Mouse (Mus musculus) forebrain, embryonic 13.5 days (tissue): ENCODE results near the gene Kcnd1. TPM values are rescaled to one million over a fixed set of nuclear protein-coding genes. Genes with fewer than 3 reads are reported as not detected.

Source experiments
- ATAC-seq: fragments of 200-750 bp; cut with Nextera tagmentation; 2 replicates; pipeline ENCODE4 v1.8.0; 2017
- H3K27ac ChIP-seq: fragments of 300-500 bp; sonication (generic); 2 replicates; pipeline ENCODE4 v1.5.1; 2015; ENCODE audit warnings: inconsistent platforms, mild to moderate bottlenecking, moderate library complexity
- H3K27me3 ChIP-seq: fragments of 300-500 bp; sonication (generic); 2 replicates; pipeline ENCODE4 v1.6.1; 2015; ENCODE audit warnings: mild to moderate bottlenecking, inconsistent platforms
- H3K36me3 ChIP-seq: fragments of 300-500 bp; sonication (generic); 2 replicates; pipeline ENCODE4 v1.6.1; 2015; ENCODE audit warnings: mild to moderate bottlenecking, inconsistent platforms; ENCODE audit not compliant: poor library complexity, severe bottlenecking
- H3K4me1 ChIP-seq: fragments of 300-500 bp; sonication (generic); 2 replicates; pipeline ENCODE4 v1.6.1; 2015; ENCODE audit warnings: inconsistent platforms
- H3K4me2 ChIP-seq: fragments of 300-500 bp; sonication (generic); 2 replicates; pipeline ENCODE4 v1.6.1; 2015; ENCODE audit warnings: inconsistent platforms, mild to moderate bottlenecking, moderate library complexity
- H3K4me3 ChIP-seq: fragments of 300-500 bp; sonication (generic); 2 replicates; pipeline ENCODE4 v1.5.1; 2015; ENCODE audit warnings: mild to moderate bottlenecking, inconsistent platforms
- H3K9ac ChIP-seq: fragments of 300-500 bp; sonication (generic); 2 replicates; pipeline ENCODE4 v1.6.1; 2015; ENCODE audit warnings: mild to moderate bottlenecking, inconsistent platforms
- H3K9me3 ChIP-seq: fragments of 300-500 bp; sonication (generic); replicated peaks from 2 replicates; pipeline ENCODE4 v1.6.1; 2016; ENCODE audit warnings: inconsistent platforms
- WGBS: fragments of 180-500 bp; shearing (Covaris S2); methylation state at CpG from one replicate; pipeline ENCODE4 v1.1.7; 2015; 5-methylcytosine and 5-hydroxymethylcytosine counted together
- polyA plus RNA-seq: library from polyadenylated mRNA; unstranded; fragments of >200 nt; fragmentation: Nextera tagmentation; extraction: Ambion mirVana; gene quantifications from 2 replicates; pipeline ENCODE4 v1.2.1, GENCODE M21; 2015

Gene Kcnd1
- polyA plus RNA-seq, 1 experiment from 2014 or later = 1.4 TPM

- Histone ChIP-seq H3K9ac (no peak overlapping the region), H3K4me1 (peaks cover 1% of the 10 kb centered on the region; the same call in 1 of the 2 replicates), H3K4me2 (no peak overlapping the region), H3K27me3 (no peaks in the 10 kb centered on the region), H3K4me3 (no peak overlapping the region), H3K36me3 (peaks cover 14% of the 10 kb centered on the region; the same call in 1 of the 2 replicates), H3K27ac (no peak overlapping the region), H3K9me3 (no peaks in the 10 kb centered on the region)
- no peak for ATAC-seq
- WGBS = 79% methylated on average over 3 of the region's 3 CpGs
Observed at GRCm38 (mm10) chrX:7864551-7864950, 42.5 kb downstream of the Kcnd1 start.

DNA sequence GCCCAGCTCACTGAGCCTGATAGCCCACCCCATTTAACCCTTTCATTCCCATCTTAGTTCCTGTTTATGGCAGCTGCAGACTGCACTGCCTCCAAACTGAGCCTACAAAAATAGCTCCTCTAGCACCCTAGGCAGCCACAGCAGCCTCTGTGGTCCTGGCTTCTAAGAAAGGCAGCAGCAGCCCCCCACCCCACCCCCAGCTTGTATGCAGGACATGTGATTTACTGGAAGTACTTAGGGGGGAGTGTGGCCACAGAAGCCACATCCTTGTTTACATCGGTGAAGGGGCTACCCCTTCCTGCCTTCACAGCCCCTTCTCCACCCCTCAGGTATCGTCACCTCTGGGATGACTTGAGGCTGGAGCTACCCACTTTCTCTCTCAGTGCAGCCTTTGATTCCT, 43.3 kb downstream of the Kcnd1 start:
- Histone ChIP-seq H3K9ac (no peak overlapping the region), H3K4me3 (no peak overlapping the region), H3K36me3 (peaks cover 14% of the 10 kb centered on the region; the same call in 1 of the 2 replicates), H3K27ac (no peak overlapping the region), H3K4me1 (peaks cover 8% of the 10 kb centered on the region; the same call in 1 of the 2 replicates), H3K4me2 (no peak overlapping the region), H3K27me3 (no peaks in the 10 kb centered on the region), H3K9me3 (no peaks in the 10 kb centered on the region)
- 74% methylated on average over 2 of the region's 2 CpGs for WGBS
- ATAC-seq = no peak

DNA sequence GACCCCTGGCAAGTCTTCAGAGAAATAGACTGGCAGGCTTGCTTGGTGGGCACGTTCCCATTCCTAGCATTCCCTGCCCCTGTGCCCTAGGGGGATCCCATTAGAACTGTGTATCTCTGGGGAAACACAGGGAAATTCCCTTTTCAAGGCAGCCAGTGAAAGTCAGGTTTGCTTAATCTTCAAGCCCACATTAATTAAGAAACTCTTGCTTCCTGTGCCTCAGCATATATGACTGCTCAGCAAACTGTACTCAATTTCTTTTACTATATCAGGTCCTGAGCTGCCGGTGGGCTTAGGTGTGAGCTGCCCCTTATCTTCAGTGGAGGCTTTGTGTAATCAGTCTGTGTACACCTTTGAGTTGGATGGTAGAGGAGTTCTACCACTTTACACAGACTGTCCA, 43.7 kb downstream of the Kcnd1 start:
- Histone ChIP-seq H3K9me3 (no peaks in the 10 kb centered on the region), H3K4me2 (no peak overlapping the region), H3K9ac (no peak overlapping the region), H3K27ac (no peak overlapping the region), H3K4me1 (peaks cover 8% of the 10 kb centered on the region; the same call in 1 of the 2 replicates), H3K27me3 (no peaks in the 10 kb centered on the region), H3K36me3 (peaks cover 14% of the 10 kb centered on the region; the same call in 1 of the 2 replicates), H3K4me3 (no peak overlapping the region)
- 66% methylated on average over 2 of the region's 2 CpGs for whole genome bisulfite sequencing
- ATAC-seq = no peak

GRCm38 (mm10) chrX:7867141-7867540, 45.1 kb downstream of the Kcnd1 start:
- no peaks in the 10 kb centered on the region for H3K27me3 ChIP-seq
- H3K4me2 ChIP-seq = no peak overlapping the region
- no peaks in the 10 kb centered on the region for H3K9me3 ChIP-seq
- WGBS = 95% methylated on average over 1 of the region's 1 CpGs
- no peak overlapping the region for H3K4me3 ChIP-seq
- H3K36me3 ChIP-seq = peaks cover 18% of the 10 kb centered on the region
- no peak overlapping the region for H3K9ac ChIP-seq
- no peak for ATAC-seq
- H3K4me1 ChIP-seq = peaks cover 8% of the 10 kb centered on the region; the same call in 1 of the 2 replicates
- no peak overlapping the region for H3K27ac ChIP-seq

DNA sequence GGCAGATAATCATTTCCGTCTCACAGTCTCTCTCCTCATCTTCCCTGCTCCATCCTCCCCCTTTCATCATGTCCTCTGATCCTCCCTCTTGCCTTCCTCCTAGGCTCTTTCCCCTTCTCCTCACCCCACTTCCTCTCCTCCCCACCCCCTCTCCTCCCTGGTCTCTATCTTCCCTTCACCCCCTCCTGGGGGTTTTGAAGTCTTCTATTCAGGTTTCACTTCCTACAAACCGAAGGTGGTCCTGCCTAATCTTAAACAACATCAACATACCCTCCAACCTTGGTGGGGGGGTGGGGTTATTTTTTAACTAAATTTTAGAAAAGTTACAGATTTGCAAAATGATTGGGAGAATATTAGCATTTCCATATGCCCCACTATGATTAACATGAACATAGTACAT, 46.4 kb downstream of the Kcnd1 start:
- H3K9me3 ChIP-seq = 0 out of 2 replicates have a peak, but pooled peaks cover 3% of the 10 kb centered on the region
- no peak overlapping the region for H3K4me3 ChIP-seq
- WGBS = 27% methylated on average over 2 of the region's 2 CpGs
- peaks cover 28% of the 10 kb centered on the region for H3K36me3 ChIP-seq
- H3K27me3 ChIP-seq = no peaks in the 10 kb centered on the region
- no peak overlapping the region for H3K9ac ChIP-seq
- H3K4me2 ChIP-seq = no peak overlapping the region
- peaks cover 8% of the 10 kb centered on the region; the same call in 1 of the 2 replicates for H3K4me1 ChIP-seq
- no peak overlapping the region for H3K27ac ChIP-seq
- no peak for ATAC-seq

- Histone ChIP-seq H3K36me3 (peaks cover 41% of the 10 kb centered on the region), H3K4me1 (peaks cover 8% of the 10 kb centered on the region; the same call in 1 of the 2 replicates), H3K4me3 (no peak overlapping the region), H3K9me3 (0 out of 2 replicates have a peak, but pooled peaks cover 3% of the 10 kb centered on the region), H3K27ac (no peak overlapping the region), H3K4me2 (no peak overlapping the region), H3K9ac (no peak overlapping the region), H3K27me3 (no peaks in the 10 kb centered on the region)
- WGBS = 20% methylated on average over 3 of the region's 3 CpGs
- ATAC-seq = no peak
Observed at GRCm38 (mm10) chrX:7869826-7870225, 47.7 kb downstream of the Kcnd1 start.

GRCm38 (mm10) chrX:7878007-7878419, 55.9 kb downstream of the Kcnd1 start, which contains the start of gene Pim2:
TSS of gene Pim2 (plus strand) at chrX:7878262.
- Histone ChIP-seq H3K36me3 (peaks cover 19% of the 10 kb centered on the region), H3K4me2 (peak within 1 kb of the TSS; percentile 85), H3K9me3 (no peaks in the 10 kb centered on the region), H3K4me1 (peaks cover 10% of the 10 kb centered on the region; the same call in 1 of the 2 replicates), H3K27ac (no peak within 1 kb of the TSS; the same call in 1 of the 2 replicates), H3K9ac (peak within 1 kb of the TSS; percentile 68), H3K27me3 (no peaks in the 10 kb centered on the region), H3K4me3 (peak within 1 kb of the TSS; percentile 49)
- peak; percentile 93 for ATAC-seq
- WGBS = 14% methylated on average over 31 of the region's 38 CpGs

- Histone ChIP-seq H3K27ac (no peak overlapping the region), H3K27me3 (no peaks in the 10 kb centered on the region), H3K36me3 (peaks cover 16% of the 10 kb centered on the region), H3K4me2 (peak overlapping the region; percentile 85), H3K9me3 (no peaks in the 10 kb centered on the region), H3K4me3 (peak overlapping the region; percentile 49), H3K9ac (peak overlapping the region; percentile 68), H3K4me1 (peaks cover 10% of the 10 kb centered on the region; the same call in 1 of the 2 replicates)
- WGBS = 18% methylated on average over 21 of the region's 21 CpGs
- peak; percentile 42 for ATAC-seq
Observed at GRCm38 (mm10) chrX:7878495-7878894, 56.4 kb downstream of the Kcnd1 start.

GRCm38 (mm10) chrX:7879819-7880218, 57.7 kb downstream of the Kcnd1 start:
- H3K9me3 ChIP-seq = no peaks in the 10 kb centered on the region
- no peak overlapping the region for H3K9ac ChIP-seq
- H3K36me3 ChIP-seq = 0 out of 2 replicates have a peak, but pooled peaks cover 3% of the 10 kb centered on the region
- H3K27me3 ChIP-seq = no peaks in the 10 kb centered on the region
- H3K4me1 ChIP-seq = peaks cover 12% of the 10 kb centered on the region
- peak overlapping the region; percentile 49 for H3K4me3 ChIP-seq
- ATAC-seq = peak; percentile 44
- no peak overlapping the region for H3K27ac ChIP-seq
- WGBS = 13% methylated on average over 11 of the region's 11 CpGs
- peak overlapping the region; percentile 85 for H3K4me2 ChIP-seq

DNA sequence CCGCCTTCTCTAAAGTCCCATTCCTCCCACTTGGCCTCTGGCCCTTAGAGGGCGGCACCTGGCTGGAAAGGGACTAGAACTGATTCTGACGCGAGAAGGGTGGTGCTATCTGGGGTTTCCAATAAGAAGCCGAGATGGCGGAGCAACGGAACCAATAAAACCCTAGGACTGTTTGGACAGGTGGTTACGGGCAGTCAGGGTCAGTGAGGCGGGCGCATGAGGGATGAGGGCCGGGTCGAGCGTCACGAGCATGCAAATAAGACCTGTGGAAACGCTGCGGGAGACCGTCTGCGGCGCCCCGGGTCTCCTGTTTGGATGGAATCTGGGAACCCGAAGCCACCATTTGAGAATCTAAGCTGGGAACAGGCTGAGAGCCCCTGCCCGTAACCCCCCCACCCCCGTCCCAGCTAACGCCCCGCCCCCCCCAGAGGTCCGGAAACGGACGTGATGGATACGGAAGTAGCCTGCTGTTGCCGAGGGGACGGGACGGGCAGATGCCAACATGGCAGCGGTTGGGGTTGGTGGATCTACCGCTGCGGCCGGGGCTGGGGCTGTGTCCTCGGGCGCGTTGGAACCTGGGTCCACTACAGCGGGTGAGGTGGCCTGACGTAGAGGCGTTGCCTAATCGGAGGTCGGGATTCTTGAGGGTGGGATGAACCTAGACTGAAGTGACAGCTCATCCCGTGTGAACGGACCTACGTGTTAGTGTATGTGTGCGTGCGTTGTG, 61.9 kb downstream of the Kcnd1 start, which contains the start of gene Slc35a2:
Slc35a2 (plus strand) TSS at position 188 of the 727 bp plus-strand sequence.
- peak; percentile 81 for ATAC-seq
- Histone ChIP-seq H3K4me2 (peak within 1 kb of the TSS; percentile 65), H3K36me3 (no peaks in the 10 kb centered on the region), H3K9me3 (no peaks in the 10 kb centered on the region), H3K4me1 (peaks cover 14% of the 10 kb centered on the region), H3K27ac (peak within 1 kb of the TSS; percentile 75), H3K27me3 (no peaks in the 10 kb centered on the region), H3K9ac (peak within 1 kb of the TSS; percentile 63), H3K4me3 (peak within 1 kb of the TSS; percentile 55)
- 17% methylated on average over 48 of the region's 49 CpGs for WGBS
